Mouse (Mus musculus) T-helper 1 cell (primary cell): ENCODE measurements around the gene Lingo3.
"Not testable (repeated sequence)": the region's sequence is repeated elsewhere in the genome, so short reads cannot be mapped to it uniquely, and the experiment has no call there.

Experiments
- in situ Hi-C: fragments of 300-600 bp; cut with MboI, MseI; formaldehyde crosslinking; loops from one replicate; pipeline ENCODE4 v1.15.1; 2025; ENCODE audit warnings: high pct_unique_total_duplicates

Lingo3 gene

GRCm38 (mm10) chr10:80822528-80822927 lies 21.3 kb downstream of the Lingo3 start:
- in situ Hi-C loops, result loop anchor here (10.0 kb wide), 1 partner anchor 552 kb away; the partner anchor contains the start of gene Fzr1

GRCm38 (mm10) chr10:80821991-80822390 lies 21.8 kb downstream of the Lingo3 start:
- in situ Hi-C loops, result loop anchor here (10.0 kb wide), 1 partner anchor 553 kb away; the partner anchor contains the start of gene Fzr1

GRCm38 (mm10) chr10:80819406-80819805 lies 24.4 kb downstream of the Lingo3 start:
- in situ Hi-C loops, result no loop called here

GRCm38 (mm10) chr10:80818599-80819281 lies 25.1 kb downstream of the Lingo3 start:
- in situ Hi-C loops, result no loop called here

- in situ Hi-C loops, result not testable (repeated sequence)
These were observed 25.9 kb downstream of the Lingo3 start for GRCm38 (mm10) chr10:80817955-80818354.

- in situ Hi-C loops, result no loop called here
These were observed 26.7 kb downstream of the Lingo3 start for GRCm38 (mm10) chr10:80817164-80817563.

- in situ Hi-C loops, result not testable (repeated sequence)
These were observed 27.5 kb downstream of the Lingo3 start for GRCm38 (mm10) chr10:80816303-80816702.

GRCm38 (mm10) chr10:80814800-80815199 lies 29.0 kb downstream of the Lingo3 start:
- in situ Hi-C loops, result no loop called here

GRCm38 (mm10) chr10:80813366-80813765 lies 30.5 kb downstream of the Lingo3 start, which contains the start of gene Jsrp1:
Gene Jsrp1, minus strand, starts transcription at chr10:80813498.
- in situ Hi-C loops, result no loop called here

GRCm38 (mm10) chr10:80812391-80813041 lies 31.3 kb downstream of the Lingo3 start:
- in situ Hi-C loops, result no loop called here

GRCm38 (mm10) chr10:80810084-80810483 lies 33.8 kb downstream of the Lingo3 start:
- in situ Hi-C loops, result no loop called here

- in situ Hi-C loops, result no loop called here
These were observed 34.7 kb downstream of the Lingo3 start for GRCm38 (mm10) chr10:80808985-80809632.

GRCm38 (mm10) chr10:80808099-80808984 lies 35.5 kb downstream of the Lingo3 start:
- in situ Hi-C loops, result no loop called here

GRCm38 (mm10) chr10:80807057-80807627 lies 36.7 kb downstream of the Lingo3 start:
- in situ Hi-C loops, result no loop called here

- in situ Hi-C loops, result no loop called here
These were observed 37.3 kb downstream of the Lingo3 start for GRCm38 (mm10) chr10:80806341-80807056.

GRCm38 (mm10) chr10:80805925-80806324 lies 37.9 kb downstream of the Lingo3 start:
- in situ Hi-C loops, result no loop called here

GRCm38 (mm10) chr10:80805322-80805721 lies 38.5 kb downstream of the Lingo3 start:
- in situ Hi-C loops, result no loop called here

- in situ Hi-C loops, result no loop called here
These were observed 38.9 kb downstream of the Lingo3 start, which contains the start of gene Amh for GRCm38 (mm10) chr10:80804916-80805315. Gene Amh, plus strand, starts transcription at chr10:80805243.

GRCm38 (mm10) chr10:80804340-80804739 lies 39.5 kb downstream of the Lingo3 start:
- in situ Hi-C loops, result no loop called here

GRCm38 (mm10) chr10:80802996-80803395 lies 40.8 kb downstream of the Lingo3 start:
- in situ Hi-C loops, result no loop called here
